Mouse (Mus musculus) left cerebral cortex, postnatal 25 days (tissue): ENCODE measurements around the gene Cacna1f. TPM values are rescaled to one million over a fixed set of nuclear protein-coding genes. Genes with fewer than 3 reads are reported as not detected.

ENCODE experiments used
- DNase-seq, 2 experiments: peaks; one replicate each; pipeline ENCODE4 v3.0.0; 2022; ENCODE audit warnings: low spot score in 2 of 2, mixed read lengths in 1 of 2
- intact Hi-C: fragments of 180-260 bp; cut with DNase I; formaldehyde crosslinking; loops from one replicate; pipeline ENCODE4 v1.15.1; 2025
- total RNA-seq, 2 experiments: library from RNA; stranded (reverse); gene quantifications; 2 replicates each; pipeline ENCODE4 v1.2.3; 2021

Gene Cacna1f
- total RNA-seq, 2 experiments from 2014 or later, result not detected

- peak in 1 of 2 experiments; percentile 26 for DNase-seq
These were observed 63.6 kb downstream of the Cacna1f start for GRCm38 (mm10) chrX:7670390-7670881.

GRCm38 (mm10) chrX:7670921-7671623 is 64.2 kb downstream of the Cacna1f start, which contains the start of gene Plp2:
Gene Plp2 (minus strand): TSS chrX:7671390.
- no peak for DNase-seq
- intact Hi-C loops, result loop anchor here (10.0 kb wide), 1 partner anchor 356 kb away; the partner anchor contains the start of gene Clcn5

More at GRCm38 (mm10) chrX:7670390-7670881, 63.6 kb downstream of the Cacna1f start:
- intact Hi-C loops, result loop anchor here (10.0 kb wide), 1 partner anchor 356 kb away; the partner anchor contains the start of gene Clcn5

GRCm38 (mm10) chrX:7672739-7673138 is 65.9 kb downstream of the Cacna1f start:
- intact Hi-C loops, result loop anchor here (10.0 kb wide), 1 partner anchor 358 kb away; the partner anchor contains the start of gene Clcn5
- DNase-seq, result no peak

GRCm38 (mm10) chrX:7673578-7674281 is 66.8 kb downstream of the Cacna1f start:
- no peak for DNase-seq
- intact Hi-C loops, result loop anchor here (10.0 kb wide), 1 partner anchor 359 kb away; the partner anchor contains the start of gene Clcn5

GRCm38 (mm10) chrX:7674284-7675000 is 67.6 kb downstream of the Cacna1f start:
- no peak for DNase-seq
- intact Hi-C loops, result loop anchor here (10.0 kb wide), 1 partner anchor 360 kb away; the partner anchor contains the start of gene Clcn5

GRCm38 (mm10) chrX:7675001-7675380 is 68.1 kb downstream of the Cacna1f start:
- intact Hi-C loops, result loop anchor here (10.0 kb wide), 1 partner anchor 360 kb away; the partner anchor contains the start of gene Clcn5
- no peak for DNase-seq

- no peak for DNase-seq
- intact Hi-C loops, result loop anchor here (10.0 kb wide), 1 partner anchor 364 kb away; the partner anchor contains the start of gene Clcn5
These were observed 72.1 kb downstream of the Cacna1f start for GRCm38 (mm10) chrX:7678986-7679385.

GRCm38 (mm10) chrX:7679405-7680056 is 72.6 kb downstream of the Cacna1f start:
- intact Hi-C loops, result loop anchor here (10.0 kb wide), 1 partner anchor 365 kb away; the partner anchor contains the start of gene Clcn5
- peak; percentile 80 to 86 for DNase-seq

GRCm38 (mm10) chrX:7680057-7680412 is 73.2 kb downstream of the Cacna1f start:
- DNase-seq, result no peak
- intact Hi-C loops, result no loop called here

- no peak for DNase-seq
- intact Hi-C loops, result no loop called here
These were observed 74.0 kb downstream of the Cacna1f start, which contains the start of gene Magix for GRCm38 (mm10) chrX:7680864-7681263. Gene Magix (minus strand): TSS chrX:7681251.

Other genes with a start within 250 kb of the Cacna1f start
- 10 to 100 TPM; 14.1 to 15.4 TPM for gene Usp27x, start 231.3 kb upstream of the Cacna1f start, total RNA-seq
- gene Foxp3, start 33.4 kb upstream of the Cacna1f start, total RNA-seq, result not detected
- gene Ppp1r3f, start 32.8 kb upstream of the Cacna1f start, total RNA-seq, result 10 to 100 TPM; 21.1 to 25.0 TPM
- 10 to 100 TPM; 30.6 to 31.3 TPM for gene Ccdc22, start 1.6 kb upstream of the Cacna1f start, total RNA-seq
- gene Syp, start 31.4 kb downstream of the Cacna1f start, total RNA-seq, result 1,000 to 10,000 TPM; 2,020 to 2,211 TPM
- gene Prickle3, start 50.2 kb downstream of the Cacna1f start, total RNA-seq, result 1 to 10 TPM in 1 of 2 experiments, under 1 TPM in 1; 0.76 to 2.0 TPM
- 1 to 10 TPM; 5.9 to 7.7 TPM for gene Plp2, start 64.3 kb downstream of the Cacna1f start, total RNA-seq
- under 1 TPM; 0.41 to 0.57 TPM for gene Magix, start 74.2 kb downstream of the Cacna1f start, total RNA-seq
- 10 to 100 TPM; 33.2 to 34.0 TPM for gene Gpkow, start 90.0 kb downstream of the Cacna1f start, total RNA-seq
- 10 to 100 TPM; 57.6 to 61.6 TPM for gene Wdr45, start 107.2 kb downstream of the Cacna1f start, total RNA-seq
- gene Gm45208, start 115.2 kb downstream of the Cacna1f start, total RNA-seq, result not detected
- gene Praf2, start 121.4 kb downstream of the Cacna1f start, total RNA-seq, result 100 to 1,000 TPM in 1 of 2 experiments, 10 to 100 TPM in 1; 99.9 to 103 TPM
- 10 to 100 TPM; 19.5 to 22.1 TPM for gene Ccdc120, start 143.8 kb downstream of the Cacna1f start, total RNA-seq
- gene Tfe3, start 155.5 kb downstream of the Cacna1f start, total RNA-seq, result 10 to 100 TPM; 29.9 to 36.0 TPM
- 100 to 1,000 TPM in 1 of 2 experiments, 10 to 100 TPM in 1; 99.6 to 105 TPM for gene Gripap1, start 182.7 kb downstream of the Cacna1f start, total RNA-seq
- 1 to 10 TPM; 7.0 to 8.9 TPM for gene Kcnd1, start 215.2 kb downstream of the Cacna1f start, total RNA-seq
- gene Otud5, start 234.3 kb downstream of the Cacna1f start, total RNA-seq, result 10 to 100 TPM; 74.8 to 83.2 TPM